Mouse (Mus musculus): ENCODE measurements around the gene Kcnip4. TPM values are rescaled to one million over a fixed set of nuclear protein-coding genes. Genes with fewer than 3 reads are reported as not detected.

The Kcnip4 gene
- polyA plus RNA-seq, 1 experiment from 2014 or later = 21.2 TPM

GRCm38 (mm10) chr5:49350126-49350909, 174.4 kb downstream of the Kcnip4 start:
- no peaks in the 10 kb centered on the region for H3K27me3 ChIP-seq
- ATAC-seq (ENCODE audit: low FRiP score, low read depth) = peak; percentile 79; the same call in 1 of the 2 replicates
- 35% methylated on average over 4 of the region's 4 CpGs for WGBS
- H3K4me2 ChIP-seq = no peak overlapping the region
- no peaks in the 10 kb centered on the region for H3K4me1 ChIP-seq (replicated peaks)
- no peaks in the 10 kb centered on the region for H3K9me3 ChIP-seq
- no peaks in the 10 kb centered on the region for H3K36me3 ChIP-seq
- no peak overlapping the region for H3K9ac ChIP-seq
- no peak overlapping the region for H3K4me3 ChIP-seq
- peak overlapping the region; percentile 5; the same call in 1 of the 2 replicates for H3K27ac ChIP-seq (replicated peaks)

- no peaks in the 10 kb centered on the region for H3K4me1 ChIP-seq (replicated peaks)
- H3K4me3 ChIP-seq = no peak overlapping the region
- no peak for ATAC-seq (ENCODE audit: low FRiP score, low read depth)
- H3K9ac ChIP-seq = no peak overlapping the region
- no peak overlapping the region for H3K4me2 ChIP-seq
- no peaks in the 10 kb centered on the region for H3K9me3 ChIP-seq
- H3K36me3 ChIP-seq = no peaks in the 10 kb centered on the region
- WGBS = 82% methylated on average over 5 of the region's 5 CpGs
- no peak overlapping the region for H3K27ac ChIP-seq (replicated peaks)
- H3K27me3 ChIP-seq = no peaks in the 10 kb centered on the region
Measured at GRCm38 (mm10) chr5:49349541-49349940, 175.2 kb downstream of the Kcnip4 start.

GRCm38 (mm10) chr5:49348511-49348910, 176.2 kb downstream of the Kcnip4 start:
- H3K27ac ChIP-seq (replicated peaks) = no peak overlapping the region
- H3K4me2 ChIP-seq = no peak overlapping the region
- WGBS = 40% methylated on average over 5 of the region's 5 CpGs
- no peak overlapping the region for H3K9ac ChIP-seq
- no peaks in the 10 kb centered on the region for H3K36me3 ChIP-seq
- no peaks in the 10 kb centered on the region for H3K27me3 ChIP-seq
- H3K4me3 ChIP-seq = no peak overlapping the region
- no peaks in the 10 kb centered on the region for H3K4me1 ChIP-seq (replicated peaks)
- H3K9me3 ChIP-seq = no peaks in the 10 kb centered on the region
- ATAC-seq (ENCODE audit: low FRiP score, low read depth) = no peak

GRCm38 (mm10) chr5:49344606-49345005, 180.1 kb downstream of the Kcnip4 start:
- H3K4me3 ChIP-seq = no peak overlapping the region
- H3K36me3 ChIP-seq = no peaks in the 10 kb centered on the region
- H3K9ac ChIP-seq = no peak overlapping the region
- no peaks in the 10 kb centered on the region for H3K9me3 ChIP-seq
- no peaks in the 10 kb centered on the region for H3K27me3 ChIP-seq
- H3K27ac ChIP-seq (replicated peaks) = no peak overlapping the region
- 77% methylated on average over 1 of the region's 1 CpGs for WGBS
- H3K4me1 ChIP-seq (replicated peaks) = no peaks in the 10 kb centered on the region
- no peak overlapping the region for H3K4me2 ChIP-seq
- ATAC-seq (ENCODE audit: low FRiP score, low read depth) = no peak

- 71% methylated on average over 2 of the region's 2 CpGs for WGBS
- Histone ChIP-seq H3K4me2 (no peak overlapping the region), H3K9me3 (no peaks in the 10 kb centered on the region), H3K4me1 (replicated peaks) (no peaks in the 10 kb centered on the region), H3K27me3 (no peaks in the 10 kb centered on the region), H3K36me3 (no peaks in the 10 kb centered on the region), H3K27ac (replicated peaks) (no peak overlapping the region), H3K4me3 (no peak overlapping the region), H3K9ac (no peak overlapping the region)
- ATAC-seq (ENCODE audit: low FRiP score, low read depth) = no peak
Measured at GRCm38 (mm10) chr5:49337164-49337563, 187.5 kb downstream of the Kcnip4 start.

- WGBS = 85% methylated on average over 2 of the region's 2 CpGs
- no peaks in the 10 kb centered on the region for H3K9me3 ChIP-seq
- no peak overlapping the region for H3K4me2 ChIP-seq
- no peak overlapping the region for H3K27ac ChIP-seq (replicated peaks)
- no peak overlapping the region for H3K4me3 ChIP-seq
- no peak for ATAC-seq (ENCODE audit: low FRiP score, low read depth)
- H3K9ac ChIP-seq = no peak overlapping the region
- no peaks in the 10 kb centered on the region for H3K36me3 ChIP-seq
- H3K4me1 ChIP-seq (replicated peaks) = no peaks in the 10 kb centered on the region
- no peaks in the 10 kb centered on the region for H3K27me3 ChIP-seq
Measured at GRCm38 (mm10) chr5:49333063-49333462, 191.6 kb downstream of the Kcnip4 start.

- Histone ChIP-seq H3K9me3 (no peaks in the 10 kb centered on the region), H3K4me2 (no peak overlapping the region), H3K9ac (no peak overlapping the region), H3K4me1 (replicated peaks) (no peaks in the 10 kb centered on the region), H3K27me3 (no peaks in the 10 kb centered on the region), H3K4me3 (no peak overlapping the region), H3K36me3 (no peaks in the 10 kb centered on the region), H3K27ac (replicated peaks) (no peak overlapping the region)
- ATAC-seq (ENCODE audit: low FRiP score, low read depth) = no peak
- 96% methylated on average over 1 of the region's 1 CpGs for WGBS
Measured at GRCm38 (mm10) chr5:49329023-49329422, 195.7 kb downstream of the Kcnip4 start.

- no peak overlapping the region for H3K4me3 ChIP-seq
- H3K9ac ChIP-seq = no peak overlapping the region
- no peaks in the 10 kb centered on the region for H3K4me1 ChIP-seq (replicated peaks)
- no peaks in the 10 kb centered on the region for H3K27me3 ChIP-seq
- H3K27ac ChIP-seq (replicated peaks) = no peak overlapping the region
- ATAC-seq (ENCODE audit: low FRiP score, low read depth) = no peak
- H3K4me2 ChIP-seq = no peak overlapping the region
- no peaks in the 10 kb centered on the region for H3K9me3 ChIP-seq
- H3K36me3 ChIP-seq = no peaks in the 10 kb centered on the region
Measured at GRCm38 (mm10) chr5:49318661-49319060, 206.0 kb downstream of the Kcnip4 start.

GRCm38 (mm10) chr5:49317869-49318268, 206.8 kb downstream of the Kcnip4 start:
- Histone ChIP-seq H3K4me2 (no peak overlapping the region), H3K9me3 (no peaks in the 10 kb centered on the region), H3K4me3 (no peak overlapping the region), H3K36me3 (no peaks in the 10 kb centered on the region), H3K4me1 (replicated peaks) (no peaks in the 10 kb centered on the region), H3K27me3 (no peaks in the 10 kb centered on the region), H3K9ac (no peak overlapping the region), H3K27ac (replicated peaks) (no peak overlapping the region)
- WGBS = 93% methylated on average over 2 of the region's 2 CpGs
- no peak for ATAC-seq (ENCODE audit: low FRiP score, low read depth)

- Histone ChIP-seq H3K4me1 (replicated peaks) (no peaks in the 10 kb centered on the region), H3K4me3 (no peak overlapping the region), H3K27me3 (no peaks in the 10 kb centered on the region), H3K9me3 (no peaks in the 10 kb centered on the region), H3K4me2 (no peak overlapping the region), H3K9ac (no peak overlapping the region), H3K36me3 (no peaks in the 10 kb centered on the region), H3K27ac (replicated peaks) (no peak overlapping the region)
- ATAC-seq (ENCODE audit: low FRiP score, low read depth) = no peak
- 54% methylated on average over 1 of the region's 1 CpGs for WGBS
Measured at GRCm38 (mm10) chr5:49306796-49307195, 217.9 kb downstream of the Kcnip4 start.

GRCm38 (mm10) chr5:49305321-49305720, 219.4 kb downstream of the Kcnip4 start:
- H3K36me3 ChIP-seq = no peaks in the 10 kb centered on the region
- no peak overlapping the region for H3K4me3 ChIP-seq
- no peaks in the 10 kb centered on the region for H3K27me3 ChIP-seq
- 80% methylated on average over 2 of the region's 2 CpGs for WGBS
- no peak overlapping the region for H3K4me2 ChIP-seq
- H3K27ac ChIP-seq (replicated peaks) = no peak overlapping the region
- H3K9me3 ChIP-seq = no peaks in the 10 kb centered on the region
- H3K9ac ChIP-seq = no peak overlapping the region
- H3K4me1 ChIP-seq (replicated peaks) = no peaks in the 10 kb centered on the region
- ATAC-seq (ENCODE audit: low FRiP score, low read depth) = no peak

- no peak for ATAC-seq (ENCODE audit: low FRiP score, low read depth)
- H3K4me3 ChIP-seq = no peak overlapping the region
- WGBS = 48% methylated on average over 4 of the region's 4 CpGs
- no peaks in the 10 kb centered on the region for H3K4me1 ChIP-seq (replicated peaks)
- H3K4me2 ChIP-seq = no peak overlapping the region
- H3K36me3 ChIP-seq = no peaks in the 10 kb centered on the region
- no peaks in the 10 kb centered on the region for H3K27me3 ChIP-seq
- H3K27ac ChIP-seq (replicated peaks) = no peak overlapping the region
- H3K9me3 ChIP-seq = no peaks in the 10 kb centered on the region
- H3K9ac ChIP-seq = no peak overlapping the region
Measured at GRCm38 (mm10) chr5:49298654-49299053, 226.1 kb downstream of the Kcnip4 start.

GRCm38 (mm10) chr5:49292421-49292820, 232.3 kb downstream of the Kcnip4 start:
- ATAC-seq (ENCODE audit: low FRiP score, low read depth) = 0 out of 2 replicates have a peak, but pooled peaks have one; percentile 11
- 84% methylated on average over 2 of the region's 2 CpGs for WGBS

More at GRCm38 (mm10) chr5:49292421-49292820, 232.3 kb downstream of the Kcnip4 start:
- Histone ChIP-seq H3K27me3 (no peaks in the 10 kb centered on the region), H3K9me3 (no peaks in the 10 kb centered on the region), H3K27ac (replicated peaks) (no peak overlapping the region), H3K9ac (no peak overlapping the region), H3K4me3 (no peak overlapping the region), H3K36me3 (no peaks in the 10 kb centered on the region), H3K4me2 (no peak overlapping the region), H3K4me1 (replicated peaks) (no peaks in the 10 kb centered on the region)

All from hindbrain, embryonic 15.5 days (tissue).